Mouse (Mus musculus) thymus, postnatal 36 days (tissue): Measurements from ENCODE around the gene Cnnm1.
"Not testable (repeated sequence)": the region's sequence is repeated elsewhere in the genome, so short reads cannot be mapped to it uniquely, and the experiment has no call there.

ENCODE experiments used
- DNase-seq, 2 experiments: peaks; one replicate each; pipeline ENCODE4 v3.0.0; 2022; ENCODE audit warnings: mixed read lengths in 2 of 2

The Cnnm1 gene

DNA sequence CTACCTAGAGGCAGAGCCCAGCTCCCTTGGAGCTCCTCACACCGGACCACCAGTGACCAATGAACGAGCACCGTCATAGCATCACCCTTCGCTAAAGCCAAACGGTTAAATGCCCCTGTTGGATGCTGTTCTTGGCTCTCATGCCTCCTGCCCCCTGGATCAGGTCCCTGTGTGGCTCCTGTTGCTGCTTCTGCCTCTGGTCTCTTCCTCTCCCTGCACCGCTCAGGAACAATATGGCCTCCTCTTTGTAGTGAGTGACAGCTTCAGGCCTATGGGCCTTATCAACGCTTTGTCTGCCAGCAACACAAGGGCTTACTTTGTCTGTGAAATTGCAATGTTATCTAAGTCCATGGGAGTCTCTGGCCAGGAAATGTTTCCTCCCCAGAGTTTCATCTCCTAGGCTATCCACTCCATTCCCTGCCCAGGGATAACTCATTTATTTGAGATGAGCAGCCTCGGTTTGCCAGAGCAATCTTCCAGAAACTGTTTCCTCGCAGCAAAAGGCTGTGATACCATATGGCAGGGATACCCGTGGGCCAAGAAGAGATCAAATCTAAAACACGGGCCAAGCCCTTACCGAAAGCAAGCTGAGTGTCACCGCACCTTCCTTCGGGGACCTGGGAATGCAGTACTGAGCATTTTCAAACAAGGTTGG lies 25.5 kb downstream of the Cnnm1 start:
- no peak for DNase-seq

DNA sequence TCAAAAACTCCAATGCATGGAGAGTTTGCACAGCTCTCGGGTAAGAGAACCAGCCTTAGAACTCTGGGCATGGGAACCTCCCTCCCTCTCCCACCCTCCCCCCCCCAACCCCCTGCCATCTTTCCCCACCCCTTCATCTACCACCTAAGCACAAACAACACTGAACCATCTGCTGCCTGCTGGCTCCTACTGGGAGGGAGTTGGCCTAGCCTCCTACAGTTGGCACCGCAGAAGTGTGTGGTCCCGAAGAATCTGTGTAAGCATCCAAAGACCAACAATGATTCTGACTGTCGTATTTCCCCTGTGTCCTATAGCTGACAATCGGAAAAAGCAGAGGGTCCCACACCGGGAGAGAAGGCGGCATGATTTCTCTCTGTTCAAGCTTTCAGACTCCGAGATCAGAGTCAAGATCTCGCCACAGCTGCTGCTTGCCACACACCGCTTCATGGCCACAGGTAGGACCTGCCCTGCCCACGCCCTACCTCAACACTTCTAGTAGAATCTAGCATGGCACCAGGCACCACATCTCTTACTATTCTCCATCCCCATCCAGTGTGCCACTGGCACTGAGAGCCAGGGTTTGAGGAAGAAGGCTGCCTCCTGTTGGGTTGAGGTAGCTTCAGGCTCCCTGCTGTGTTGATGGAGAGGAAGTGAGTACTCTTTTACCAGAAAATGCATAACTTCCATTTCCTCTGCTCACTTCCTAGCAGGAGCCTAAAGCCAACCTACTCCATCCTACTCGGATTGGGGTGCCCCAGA lies 27.9 kb downstream of the Cnnm1 start:
- no peak for DNase-seq

DNA sequence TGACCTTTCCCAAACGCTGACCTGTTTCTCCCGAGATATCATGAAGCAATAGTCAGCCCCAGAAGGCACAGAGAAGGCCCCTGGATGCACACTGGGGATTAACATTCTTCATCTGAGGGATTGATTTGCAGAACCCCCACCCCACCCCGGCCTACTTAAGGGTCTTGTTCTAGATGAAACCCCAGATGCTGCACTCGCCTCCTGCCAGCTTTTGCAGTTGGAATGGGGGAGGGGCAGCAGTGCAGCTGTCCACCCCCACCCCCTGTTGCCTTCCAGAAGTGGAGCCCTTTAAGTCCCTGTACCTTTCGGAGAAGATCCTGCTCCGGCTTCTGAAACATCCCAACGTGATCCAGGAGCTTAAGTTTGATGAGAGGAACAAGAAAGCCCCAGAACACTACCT lies 29.1 kb downstream of the Cnnm1 start:
- no peak for DNase-seq

DNA sequence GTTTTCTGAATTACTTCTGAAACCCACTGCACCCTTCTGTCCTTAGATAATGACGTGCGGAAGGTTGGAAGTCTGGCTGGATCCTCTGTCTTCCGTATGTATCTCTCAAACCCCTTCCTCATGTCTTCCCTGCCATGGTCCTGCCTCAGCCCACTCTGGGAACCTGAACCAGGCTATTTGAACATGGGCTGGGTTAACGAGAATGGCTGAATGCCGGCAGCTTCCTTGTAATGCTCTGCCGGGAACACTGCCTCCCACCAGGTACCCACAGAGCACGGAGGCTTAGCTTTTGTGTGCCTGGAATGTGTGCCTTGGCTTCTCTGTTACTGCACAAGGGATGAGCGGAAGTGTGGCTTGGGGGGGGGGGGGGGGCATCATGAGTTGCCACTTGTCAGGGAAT lies 32.1 kb downstream of the Cnnm1 start:
- DNase-seq: no peak

DNA sequence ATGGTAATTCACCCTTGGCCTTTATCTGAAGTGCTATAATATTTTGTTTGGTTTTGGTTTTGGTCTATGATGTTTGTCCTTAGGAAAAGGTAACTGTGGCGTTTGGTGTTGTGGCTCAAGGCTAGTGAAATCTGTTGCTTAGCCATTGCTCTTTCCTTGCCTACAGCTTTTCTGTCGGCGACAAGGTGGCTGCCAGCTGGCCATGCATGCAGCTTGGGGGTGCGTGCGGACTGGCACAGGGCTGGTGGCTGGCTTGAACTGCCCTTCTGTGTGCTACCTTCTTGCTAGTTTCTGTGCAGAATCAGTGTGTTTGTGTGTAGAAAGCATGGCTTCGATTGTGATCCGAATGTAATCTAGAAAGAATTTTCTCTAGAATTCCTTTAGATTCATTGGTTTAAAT lies 32.5 kb downstream of the Cnnm1 start:
- DNase-seq: no peak

DNA sequence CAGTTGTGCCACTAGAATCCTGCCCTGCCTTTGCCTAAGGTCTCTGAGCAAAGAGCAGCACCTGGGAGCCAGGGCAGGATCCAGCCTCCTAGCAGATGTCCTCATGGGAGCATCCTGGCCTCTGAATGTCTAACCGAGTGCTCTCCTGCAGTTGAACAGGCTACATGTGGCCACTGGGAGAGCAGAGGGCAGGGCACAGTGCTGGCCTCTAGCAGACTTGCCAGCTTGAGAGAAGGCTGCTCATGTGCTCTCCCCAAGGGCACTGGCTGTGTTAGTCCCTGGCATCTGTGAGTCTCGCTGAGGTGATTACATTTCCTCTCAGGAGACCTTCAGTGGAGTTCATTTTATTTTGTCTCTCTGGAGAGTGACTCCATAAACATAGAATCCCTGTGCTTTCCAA lies 35.4 kb downstream of the Cnnm1 start:
- DNase-seq: no peak

DNA sequence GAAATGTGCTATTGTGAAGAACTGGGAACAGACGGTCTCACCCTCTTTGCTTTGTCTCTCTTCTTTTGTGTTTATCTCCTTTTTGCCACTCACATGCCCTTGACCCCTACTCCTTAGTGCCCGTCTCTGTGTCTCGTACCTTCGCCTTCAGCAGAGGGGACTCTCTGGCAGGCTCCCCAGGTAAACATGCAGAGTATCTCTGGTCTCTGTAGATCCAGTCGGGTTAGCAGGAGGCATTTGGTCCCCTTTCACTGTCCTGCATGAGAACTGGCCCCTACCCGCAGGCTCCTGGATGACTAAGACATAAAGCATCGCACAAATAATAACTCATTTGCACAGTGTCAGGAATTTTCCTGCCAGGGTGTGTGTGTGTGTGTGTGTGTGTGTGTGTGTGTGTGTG lies 35.8 kb downstream of the Cnnm1 start:
- no peak for DNase-seq

DNA sequence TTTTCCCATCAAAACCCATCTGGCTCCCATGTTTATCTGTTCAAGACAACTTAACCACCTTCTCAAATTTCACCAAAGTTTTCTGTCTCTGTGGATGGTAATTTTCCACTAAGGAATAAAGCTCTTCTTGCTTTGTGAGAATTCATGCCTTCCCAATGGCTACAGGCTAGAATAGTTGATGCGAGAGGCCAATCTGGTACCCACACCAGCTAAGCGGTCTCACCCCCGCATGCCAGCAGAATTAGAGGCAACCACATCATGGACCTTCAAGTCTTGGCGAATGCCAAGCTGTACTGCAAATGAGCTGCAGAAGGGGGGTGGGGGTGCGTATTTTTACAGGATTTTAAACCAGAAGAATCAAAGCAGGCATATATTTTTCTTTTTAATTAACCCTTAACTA lies 37.2 kb downstream of the Cnnm1 start:
- no peak for DNase-seq

DNA sequence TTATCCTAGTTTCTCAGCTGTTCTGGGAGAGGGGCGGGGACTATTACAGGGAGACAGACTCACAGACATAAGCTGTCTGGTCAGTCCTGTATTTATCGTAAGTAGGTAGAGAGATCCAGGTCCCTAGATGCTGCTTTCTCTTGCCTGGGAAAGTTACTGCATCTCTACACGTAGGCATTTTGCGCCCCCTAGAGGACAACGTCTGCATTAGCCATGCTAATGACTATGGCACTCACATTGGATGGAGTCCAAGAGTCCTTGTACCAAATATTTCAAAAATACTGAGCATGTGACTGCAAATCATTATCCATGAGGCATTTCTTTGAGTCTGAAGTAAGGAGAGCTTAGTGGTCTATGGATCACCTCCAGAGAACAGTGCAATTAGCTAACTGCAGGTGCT lies 38.7 kb downstream of the Cnnm1 start:
- peak; percentile 54 to 57 for DNase-seq

DNA sequence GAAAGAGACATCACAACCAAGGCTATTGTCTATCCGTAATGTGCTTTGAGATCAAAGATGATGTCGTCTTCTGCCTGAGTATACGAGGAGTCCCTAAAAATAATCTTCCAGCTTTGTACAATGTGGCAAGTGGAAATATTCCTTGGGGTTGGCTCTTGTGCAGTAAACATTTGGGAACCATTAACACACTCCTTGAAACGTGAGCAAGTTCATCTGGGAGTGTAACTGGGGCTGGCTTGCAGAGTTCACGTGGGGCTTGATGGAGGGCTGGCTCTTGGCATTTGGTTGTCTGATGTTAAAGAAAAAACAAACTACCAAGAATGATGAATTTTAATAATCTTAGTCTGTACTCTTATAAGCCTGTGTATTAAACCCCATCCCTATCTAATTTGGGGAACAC lies 39.2 kb downstream of the Cnnm1 start:
- DNase-seq: no peak

DNA sequence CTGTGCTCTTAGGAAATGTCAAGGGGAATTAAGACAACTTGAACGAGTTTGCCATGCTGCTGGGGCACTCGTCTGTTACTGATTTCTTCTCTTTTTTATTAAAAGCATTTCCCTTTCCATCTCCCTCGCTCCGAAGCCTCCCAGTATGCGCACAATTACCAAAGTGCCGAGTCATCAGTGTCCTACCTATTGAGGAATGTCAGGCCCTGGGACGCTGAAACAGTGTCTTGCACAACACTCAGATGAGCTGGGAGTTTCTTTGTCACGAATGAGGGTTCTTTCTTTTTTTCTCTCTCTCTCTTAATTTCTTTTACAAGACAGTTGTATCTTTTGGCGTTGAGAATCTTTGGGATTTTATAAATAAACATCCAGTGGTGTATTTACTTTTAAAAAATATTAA lies 40.3 kb downstream of the Cnnm1 start:
- DNase-seq: no peak

DNA sequence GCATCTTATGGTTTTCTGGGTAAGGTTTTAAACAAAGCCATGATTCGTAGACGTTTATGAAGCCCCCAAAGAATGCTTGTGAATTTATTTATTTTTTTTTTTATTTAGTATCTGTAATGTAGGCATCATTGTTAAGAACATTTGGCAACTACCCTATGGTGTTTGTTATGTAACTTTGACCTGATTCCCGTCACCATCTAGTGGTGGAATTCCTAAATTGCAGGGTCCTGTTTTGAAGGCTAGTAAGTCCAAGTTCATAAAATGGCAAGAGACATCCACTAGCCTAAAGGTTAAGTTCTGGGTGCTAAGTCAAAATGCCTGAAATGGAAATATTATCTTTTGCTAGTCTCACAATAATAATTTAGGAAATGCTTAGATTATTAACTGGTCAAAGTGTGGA lies 47.2 kb downstream of the Cnnm1 start:
- DNase-seq: no peak

DNA sequence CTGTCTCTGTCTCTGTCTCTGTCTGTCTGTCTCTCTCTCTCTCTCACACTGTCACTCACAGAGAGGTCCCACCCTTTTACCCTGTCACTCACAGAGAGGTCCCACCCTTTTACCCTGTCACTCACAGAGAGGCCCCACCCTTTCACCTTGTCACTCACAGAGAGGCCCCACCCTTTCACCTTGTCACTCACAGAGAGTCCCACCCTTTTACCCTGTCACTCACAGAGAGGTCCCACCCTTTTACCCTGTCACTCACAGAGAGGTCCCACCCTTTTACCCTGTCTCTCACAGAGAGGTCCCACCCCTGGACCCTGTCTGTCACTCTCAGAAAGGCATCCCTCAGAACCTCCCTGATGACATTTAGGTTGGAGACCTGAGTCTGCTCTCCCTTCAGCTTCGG lies 53.1 kb downstream of the Cnnm1 start:
- DNase-seq: not testable (repeated sequence)

DNA sequence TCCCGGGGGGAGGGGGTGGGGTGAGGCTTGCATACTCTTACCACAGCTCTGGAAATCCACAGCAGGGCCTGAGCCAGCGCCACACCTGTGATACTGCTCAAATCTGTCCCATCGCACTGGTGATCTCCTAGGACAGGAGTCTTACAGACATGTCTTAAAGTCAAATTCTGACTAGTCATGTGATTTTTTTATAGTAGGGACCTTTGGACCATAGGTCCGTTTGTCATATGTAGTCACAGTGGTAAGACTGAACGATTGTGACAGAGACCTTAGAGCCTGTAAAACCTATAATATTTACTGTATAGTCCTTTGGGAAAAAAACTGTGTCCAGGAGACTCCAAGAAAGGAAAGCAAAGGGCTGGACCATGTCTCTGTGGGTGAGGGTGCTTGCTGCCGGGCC lies 53.6 kb downstream of the Cnnm1 start:
- no peak for DNase-seq

DNA sequence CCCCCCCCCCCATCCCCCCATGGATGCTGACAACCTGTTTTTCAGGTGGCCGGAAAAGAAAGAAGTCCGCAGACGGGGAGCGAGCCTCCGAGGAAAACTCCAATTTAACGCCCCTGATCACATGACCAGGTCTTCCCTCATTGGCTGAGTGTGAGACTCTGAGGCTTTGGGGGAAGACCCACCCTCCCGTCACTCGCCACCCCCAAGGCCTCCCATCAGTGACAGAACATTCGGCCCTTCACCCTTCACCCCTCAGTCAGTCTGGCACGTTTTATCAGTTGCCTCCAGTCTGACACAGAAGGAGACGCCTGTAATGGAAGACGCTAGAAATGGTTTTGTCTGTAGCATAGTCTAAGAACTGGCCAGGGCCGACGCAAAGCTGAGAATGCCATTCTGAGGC lies 54.7 kb downstream of the Cnnm1 start:
- no peak for DNase-seq

DNA sequence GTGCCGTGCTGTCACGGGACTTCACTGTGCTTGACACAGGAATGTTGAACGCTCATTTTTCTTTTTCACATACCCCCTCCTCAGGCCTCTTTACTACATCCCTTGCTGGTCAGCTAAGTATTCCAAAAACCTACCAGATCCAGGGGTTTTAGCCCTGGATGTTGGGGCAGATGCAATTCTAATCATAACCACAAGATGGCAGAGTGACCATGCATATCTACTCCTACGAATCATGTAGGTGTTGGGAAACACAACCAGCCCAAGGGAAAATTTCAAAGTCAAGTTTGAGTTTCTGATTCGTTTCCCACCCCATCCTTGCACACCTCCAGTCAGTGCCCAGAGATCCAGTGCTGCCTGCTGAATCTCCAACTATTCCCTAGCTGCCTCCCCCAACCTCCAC lies 55.6 kb downstream of the Cnnm1 start:
- no peak for DNase-seq

DNA sequence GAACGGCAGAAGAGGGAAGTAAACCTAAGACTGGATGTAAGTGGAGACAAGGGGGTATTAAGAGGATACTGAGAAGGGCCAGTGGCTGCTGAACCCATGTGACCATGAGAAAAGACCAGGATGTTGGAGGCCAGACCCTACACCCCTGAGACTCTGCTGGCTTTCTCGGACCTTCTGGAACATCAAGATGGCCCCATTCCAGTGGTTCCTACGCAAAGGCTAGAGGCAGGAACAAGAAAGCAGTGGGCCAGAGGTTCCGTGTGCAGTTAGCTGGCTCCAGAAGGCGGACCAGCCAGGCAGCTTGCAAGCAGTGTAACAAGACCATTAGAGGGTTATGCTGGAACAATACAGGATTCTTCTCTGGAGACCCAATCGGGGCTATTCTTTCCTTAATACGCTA lies 57.2 kb downstream of the Cnnm1 start:
- no peak for DNase-seq

DNA sequence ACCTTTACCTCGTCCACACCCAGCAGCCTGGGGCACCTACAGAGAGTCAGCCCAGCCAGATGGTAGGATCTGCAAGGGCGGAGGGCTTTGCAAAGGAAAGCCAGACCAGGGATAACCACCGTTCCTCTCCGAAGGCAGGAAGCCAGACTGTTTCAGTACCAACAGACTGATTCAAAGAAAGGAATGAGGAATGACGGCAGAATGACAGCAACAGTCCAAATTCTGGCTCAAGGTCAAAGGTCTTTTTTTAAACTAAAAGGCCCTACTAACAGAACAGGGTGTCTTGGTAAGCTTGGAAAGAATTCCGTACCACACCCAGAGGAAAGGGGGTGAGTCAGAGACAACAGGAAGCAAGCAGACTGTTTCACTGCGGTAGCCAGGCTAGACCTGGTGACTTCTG lies 58.6 kb downstream of the Cnnm1 start:
- no peak for DNase-seq

DNA sequence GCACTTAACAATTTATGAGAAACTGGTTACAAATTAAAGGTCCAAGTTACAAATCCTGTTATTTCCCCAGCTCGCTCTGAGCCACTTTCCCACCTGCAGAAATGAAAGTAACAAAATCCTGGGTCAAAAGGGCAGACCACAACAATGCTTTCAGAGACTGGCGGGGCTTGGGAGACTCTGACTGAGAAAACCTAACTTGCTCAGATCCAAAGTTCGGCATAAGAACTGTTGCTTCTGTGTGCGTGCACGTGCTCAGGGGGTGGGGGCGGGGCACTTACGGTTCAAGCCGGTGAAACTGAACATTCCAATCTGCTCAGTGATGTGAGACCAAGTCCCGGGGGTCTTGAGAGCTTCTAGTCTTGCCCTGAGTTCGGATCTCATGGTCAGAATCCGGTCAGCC lies 62.4 kb downstream of the Cnnm1 start:
- no peak for DNase-seq

DNA sequence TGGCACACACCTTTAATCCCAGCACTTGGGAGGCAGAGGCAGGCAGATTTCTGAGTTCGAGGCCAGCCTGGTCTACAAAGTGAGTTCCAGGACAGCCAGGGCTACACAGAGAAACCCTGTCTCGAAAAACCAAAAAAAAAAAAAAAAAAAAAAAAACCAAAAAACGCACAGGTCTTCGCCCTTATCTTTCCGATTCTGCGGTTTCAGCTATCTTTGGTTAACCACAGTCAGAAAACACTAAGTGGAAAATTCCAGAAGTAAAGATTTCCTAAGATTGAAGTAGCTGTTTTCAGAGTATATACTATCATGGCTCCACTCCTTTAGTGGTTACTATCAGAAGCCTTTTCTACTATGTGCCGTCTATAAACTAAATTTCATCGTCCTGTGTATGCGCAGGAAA lies 63.4 kb downstream of the Cnnm1 start:
- DNase-seq: not testable (repeated sequence)

DNA sequence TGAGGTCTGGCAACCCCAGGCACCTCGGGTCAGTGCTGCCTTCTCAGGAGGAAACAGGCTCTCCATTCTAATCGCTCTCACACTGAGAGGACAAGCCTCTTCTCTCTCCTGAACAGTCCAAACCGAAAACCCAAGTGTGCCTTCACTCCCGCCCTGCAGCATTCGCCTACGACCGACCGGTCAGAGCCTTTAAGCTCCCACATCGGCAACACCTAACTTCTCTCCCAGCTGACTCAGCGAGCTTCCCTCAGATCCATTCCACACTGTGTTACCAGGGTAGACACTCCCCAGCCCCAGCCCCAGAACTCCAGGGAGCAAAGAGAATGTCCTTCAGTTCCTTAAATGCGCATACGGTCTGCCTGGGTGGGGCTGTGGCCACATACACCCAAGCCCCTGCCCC lies 65.2 kb downstream of the Cnnm1 start:
- no peak for DNase-seq

DNA sequence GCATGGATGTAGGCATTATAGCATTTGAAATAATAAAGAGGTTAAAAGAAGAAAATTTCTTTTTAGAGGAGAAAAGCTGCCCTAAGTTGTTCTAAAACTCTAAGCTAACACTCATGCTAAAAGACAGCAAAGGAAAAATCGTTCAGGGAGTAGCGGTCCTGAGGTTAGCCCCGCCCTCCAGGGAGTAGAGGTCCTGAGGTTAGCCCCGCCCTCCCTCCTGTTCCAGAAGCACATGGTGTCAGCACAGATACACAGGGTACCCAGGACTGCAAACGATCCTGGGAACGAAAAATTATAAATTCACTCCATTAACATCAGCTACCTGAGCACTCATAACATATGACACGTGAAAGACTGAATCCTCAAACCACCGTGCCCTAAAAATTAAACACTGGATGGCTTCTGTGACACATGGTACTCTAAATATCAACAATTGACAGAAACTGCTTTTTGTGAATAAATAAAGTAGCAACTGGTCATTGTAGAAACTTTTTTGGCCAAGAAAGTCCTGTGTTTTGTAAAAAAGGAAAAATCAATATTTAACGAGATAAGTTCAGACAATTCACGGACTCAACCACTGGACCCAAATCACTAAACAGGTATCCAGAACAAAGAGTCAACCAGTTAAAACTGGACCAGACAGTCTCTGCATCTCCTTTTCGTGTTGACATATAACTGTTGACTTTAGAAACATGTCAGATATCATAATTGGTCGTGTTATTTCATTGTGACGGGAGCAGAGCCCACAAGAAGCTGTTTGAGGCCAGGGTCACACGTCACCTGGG lies 70.4 kb downstream of the Cnnm1 start:
- DNase-seq: no peak

DNA sequence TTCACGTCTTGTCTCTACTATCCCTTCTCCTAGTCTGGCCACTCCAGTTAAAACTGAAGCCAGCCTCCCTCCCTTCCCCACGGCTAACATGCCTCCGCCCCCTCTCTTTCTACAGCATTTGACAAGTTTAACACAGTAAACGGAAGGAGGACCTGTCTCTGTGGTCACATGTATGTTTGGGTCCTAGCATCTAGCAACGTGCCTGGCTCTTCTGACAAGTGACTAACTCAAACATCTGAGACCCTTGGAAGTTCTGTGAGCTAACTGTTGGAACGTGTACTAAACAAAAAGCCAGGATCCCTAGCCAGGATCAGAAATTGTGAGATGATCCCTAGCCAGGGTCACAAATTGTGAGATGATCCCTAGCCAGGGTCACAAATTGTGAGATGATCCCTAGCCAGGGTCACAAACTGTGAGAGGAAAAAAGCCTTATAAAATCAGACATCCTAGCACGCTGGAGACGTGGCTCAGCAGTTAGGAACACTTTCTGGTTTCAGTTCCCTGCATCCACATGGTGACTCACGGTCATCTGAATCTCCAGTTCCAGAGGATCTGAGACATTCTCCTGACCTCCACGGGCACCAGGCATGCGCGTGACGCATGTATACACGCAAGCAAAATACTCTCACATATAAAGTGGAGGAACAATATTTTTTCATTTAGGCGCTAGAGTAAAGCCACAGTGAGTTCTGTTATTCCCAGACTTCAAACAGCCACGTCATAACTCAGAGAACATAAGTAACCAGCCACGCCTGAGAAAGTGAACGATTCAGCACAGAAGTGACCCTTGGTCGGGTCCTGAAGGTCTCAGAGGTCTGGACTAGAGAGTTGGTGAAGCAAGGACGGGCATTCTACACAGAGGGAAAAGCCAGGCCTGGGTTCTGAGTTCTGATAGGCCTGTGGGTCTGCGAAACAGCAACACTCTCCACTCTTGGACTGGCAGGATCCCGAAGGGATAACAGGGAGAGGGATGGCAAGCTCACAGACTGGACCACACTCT lies 71.7 kb downstream of the Cnnm1 start:
- DNase-seq: no peak
